Mouse (Mus musculus) brain, embryonic 14.5 days (tissue): Measurements from ENCODE around the gene Kcne4.

ENCODE experiments used
- CTCF ChIP-seq: fragments of 200-500 bp; IDR thresholded peaks from 2 replicates; pipeline ENCODE4 v1.5.1; 2012; ENCODE audit warnings: inconsistent platforms, mild to moderate bottlenecking, moderate library complexity, borderline replicate concordance; ENCODE audit not compliant: insufficient read depth, insufficient read length; ENCODE audit errors: extremely low read depth
- POLR2A ChIP-seq: fragments of 200-500 bp; IDR thresholded peaks from 2 replicates; pipeline ENCODE4 v1.6.1; 2012; ENCODE audit warnings: mild to moderate bottlenecking, inconsistent platforms, borderline replicate concordance; ENCODE audit not compliant: poor library complexity, insufficient read depth, insufficient read length, severe bottlenecking; ENCODE audit errors: extremely low read depth

GRCm38 (mm10) chr1:78838468-78838867 lies 21.9 kb downstream of the Kcne4 start:
- TF ChIP-seq CTCF: no peak
- no peak for TF ChIP-seq POLR2A
